In genomic region chr2:73263794-73264610, GRCm38 (mm10) we compare ENCODE assay signal across 9 mouse cellular contexts. TPM values are rescaled to one million over a fixed set of nuclear protein-coding genes. Genes with fewer than 3 reads are reported as not detected.
DNase-seq lines count a peak whose midpoint lies in the region; ATAC-seq and TF ChIP-seq lines count a peak whose summit lies in the region.
"Had no signal": no experiment of that assay in that cellular context is flagged by ENCODE, and none has a peak within 500 bp of the region (broad histone marks: within the 10 kb centered on the region; RNA-seq: fewer than 3 reads in every experiment).

No protein-coding gene starts in this region.

- peak overlapping the region; percentile 44 for H3K9ac ChIP-seq in embryonic facial prominence, embryonic 12.5 days
- no peak overlapping the region for H3K9ac ChIP-seq in hindbrain, postnatal 0 days (replicated peaks; ENCODE audit: low read length)
- no peak overlapping the region for H3K9ac ChIP-seq in midbrain, postnatal 0 days (replicated peaks; ENCODE audit: low read length, poor library complexity, severe bottlenecking)

- H3K36me3 ChIP-seq in heart, embryonic 10.5 days: no peaks in the 10 kb centered on the region
- no peaks in the 10 kb centered on the region for H3K36me3 ChIP-seq in embryonic facial prominence, embryonic 12.5 days
- H3K36me3 ChIP-seq in hindbrain, postnatal 0 days (ENCODE audit: insufficient read depth, low read length): no peaks in the 10 kb centered on the region
- no peaks in the 10 kb centered on the region for H3K36me3 ChIP-seq in midbrain, postnatal 0 days (ENCODE audit: insufficient read depth, low read length)

- H3K27ac ChIP-seq in heart, embryonic 10.5 days: 0 out of 2 replicates have a peak overlapping the region, but pooled peaks have one; percentile 56
- no peak overlapping the region for H3K27ac ChIP-seq in embryonic facial prominence, embryonic 12.5 days
- H3K27ac ChIP-seq in hindbrain, postnatal 0 days: no peak overlapping the region
- H3K27ac ChIP-seq in midbrain, postnatal 0 days (ENCODE audit: low read depth, low read length): no peak overlapping the region

- 0 out of 2 replicates have a peak, but pooled peaks have one; percentile 49 for ATAC-seq in embryonic facial prominence, embryonic 12.5 days (ENCODE audit: insufficient number of reproducible peaks, insufficient read depth, low FRiP score, low TSS enrichment)
- 0 out of 2 replicates have a peak, but pooled peaks have one; percentile 5 for ATAC-seq in hindbrain, postnatal 0 days
- ATAC-seq in midbrain, postnatal 0 days (ENCODE audit: low FRiP score): 0 out of 2 replicates have a peak, but pooled peaks have one; percentile 34

- H3K9me3 ChIP-seq in heart, embryonic 10.5 days: no peaks in the 10 kb centered on the region
- 0 out of 2 replicates have a peak, but pooled peaks cover 3% of the 10 kb centered on the region for H3K9me3 ChIP-seq in embryonic facial prominence, embryonic 12.5 days
- H3K9me3 ChIP-seq in hindbrain, postnatal 0 days (ENCODE audit: low read length): 0 out of 2 replicates have a peak, but pooled peaks cover 2% of the 10 kb centered on the region
- H3K9me3 ChIP-seq in midbrain, postnatal 0 days (ENCODE audit: low read length): no peaks in the 10 kb centered on the region

- peaks cover 27% of the 10 kb centered on the region for H3K4me1 ChIP-seq in heart, embryonic 10.5 days
- peaks cover 12% of the 10 kb centered on the region; the same call in 1 of the 2 replicates for H3K4me1 ChIP-seq in embryonic facial prominence, embryonic 12.5 days
- peaks cover 10% of the 10 kb centered on the region; the same call in 1 of the 2 replicates for H3K4me1 ChIP-seq in hindbrain, postnatal 0 days (ENCODE audit: insufficient read depth, low read length)
- 0 out of 2 replicates have a peak, but pooled peaks cover 6% of the 10 kb centered on the region for H3K4me1 ChIP-seq in midbrain, postnatal 0 days (ENCODE audit: insufficient read depth, low read length)

- peak; percentile 76 for DNase-seq in heart, embryonic 10.5 days (ENCODE audit: low spot score)
- no peak for DNase-seq in heart, adult 9 months (ENCODE audit: low spot score in 2 of 2)
- DNase-seq in hindbrain, postnatal 0 days (ENCODE audit: low spot score): peak; percentile 13
- DNase-seq in midbrain, postnatal 0 days (ENCODE audit: low spot score): no peak
- DNase-seq in spleen, postnatal 4 days (ENCODE audit: low spot score in 2 of 2): no peak
- DNase-seq in spleen, adult 12 weeks (ENCODE audit: low spot score): no peak
- DNase-seq in ovary, postnatal 10 days (ENCODE audit: low spot score): no peak

- H3K4me3 ChIP-seq in heart, embryonic 10.5 days: peak overlapping the region; percentile 62
- H3K4me3 ChIP-seq in embryonic facial prominence, embryonic 12.5 days: peak overlapping the region; percentile 45
- H3K4me3 ChIP-seq in hindbrain, postnatal 0 days (ENCODE audit: low read length): peak overlapping the region; percentile 34
- H3K4me3 ChIP-seq in midbrain, postnatal 0 days (ENCODE audit: low read depth, low read length): peak overlapping the region; percentile 25; the same call in 1 of the 2 replicates
- H3K4me3 ChIP-seq: erythroblast, embryonic 14.5 days had no signal

- peaks cover 72% of the 10 kb centered on the region for H3K27me3 ChIP-seq in heart, embryonic 10.5 days (ENCODE audit: insufficient read depth, poor library complexity, severe bottlenecking)
- H3K27me3 ChIP-seq in embryonic facial prominence, embryonic 12.5 days: peaks cover 51% of the 10 kb centered on the region
- H3K27me3 ChIP-seq in hindbrain, postnatal 0 days (ENCODE audit: insufficient read depth, low read length): peaks cover 58% of the 10 kb centered on the region
- peaks cover 54% of the 10 kb centered on the region for H3K27me3 ChIP-seq in midbrain, postnatal 0 days (ENCODE audit: insufficient read depth, low read length)

- no peak for TF ChIP-seq CTCF in hindbrain, postnatal 0 days (IDR thresholded peaks at IDR 0.05; ENCODE audit: low read depth)
- TF ChIP-seq CTCF in midbrain, postnatal 0 days (IDR thresholded peaks at IDR 0.05): no peak

- H3K4me2 ChIP-seq in embryonic facial prominence, embryonic 12.5 days (replicated peaks): peak overlapping the region; percentile 74
- peak overlapping the region; percentile 60 for H3K4me2 ChIP-seq in hindbrain, postnatal 0 days (ENCODE audit: low read depth, low read length)
- peak overlapping the region; percentile 42 for H3K4me2 ChIP-seq in midbrain, postnatal 0 days (ENCODE audit: low read depth, low read length, poor library complexity, severe bottlenecking)

- WGBS in heart, embryonic 10.5 days: under 1% methylated on average over 38 of the region's 38 CpGs
- 1% methylated on average over 38 of the region's 38 CpGs for WGBS in embryonic facial prominence, embryonic 12.5 days
- WGBS in hindbrain, postnatal 0 days: 2% methylated on average over 38 of the region's 38 CpGs
- WGBS in midbrain, postnatal 0 days: under 1% methylated on average over 38 of the region's 38 CpGs

RNA-seq across cellular contexts. Expression of gene Sp9, which starts 7.7 kb away (rescaled TPM):
- polyA plus RNA-seq in heart, embryonic 10.5 days (2016; fragmentation: Nextera tagmentation; extraction: Ambion mirVana): not detected in 2 replicates
- 0.90 and 1.6 TPM in 2 replicates for polyA plus RNA-seq in embryonic facial prominence, embryonic 12.5 days (2016; fragmentation: Nextera tagmentation; extraction: Ambion mirVana)
- 1.7 and 3.8 TPM in 2 replicates for total RNA-seq in hindbrain, postnatal 0 days (2014; rRNA removed)
- polyA plus RNA-seq in hindbrain, postnatal 0 days (2015; fragmentation: Nextera tagmentation; extraction: Ambion mirVana): 0.49 and 0.63 TPM in 2 replicates
- total RNA-seq in midbrain, postnatal 0 days (2014; rRNA removed): 2.3 and 3.3 TPM in 2 replicates
- 1.7 and 2.0 TPM in 2 replicates for polyA plus RNA-seq in midbrain, postnatal 0 days (2015; fragmentation: Nextera tagmentation; extraction: Ambion mirVana)
- polyA plus RNA-seq: erythroblast, embryonic 14.5 days had no signal

RNA-seq across cellular contexts. Expression of gene Ola1, which starts 45.3 kb away (rescaled TPM):
- polyA plus RNA-seq in heart, embryonic 10.5 days (2016; fragmentation: Nextera tagmentation; extraction: Ambion mirVana): 73.2 and 80.8 TPM in 2 replicates
- 106 and 108 TPM in 2 replicates for polyA plus RNA-seq in embryonic facial prominence, embryonic 12.5 days (2016; fragmentation: Nextera tagmentation; extraction: Ambion mirVana)
- 39.7 and 49.9 TPM in 2 replicates for total RNA-seq in hindbrain, postnatal 0 days (2014; rRNA removed)
- 102 and 105 TPM in 2 replicates for polyA plus RNA-seq in hindbrain, postnatal 0 days (2015; fragmentation: Nextera tagmentation; extraction: Ambion mirVana)
- total RNA-seq in midbrain, postnatal 0 days (2014; rRNA removed): 49.9 and 50.2 TPM in 2 replicates
- polyA plus RNA-seq in midbrain, postnatal 0 days (2015; fragmentation: Nextera tagmentation; extraction: Ambion mirVana): 87.3 and 91.7 TPM in 2 replicates

RNA-seq across cellular contexts. Expression of gene Scrn3, which starts 48.4 kb away (rescaled TPM):
- 15.1 and 16.6 TPM in 2 replicates for polyA plus RNA-seq in heart, embryonic 10.5 days (2016; fragmentation: Nextera tagmentation; extraction: Ambion mirVana)
- polyA plus RNA-seq in embryonic facial prominence, embryonic 12.5 days (2016; fragmentation: Nextera tagmentation; extraction: Ambion mirVana): 13.9 and 16.2 TPM in 2 replicates
- total RNA-seq in hindbrain, postnatal 0 days (2014; rRNA removed): 2.9 and 3.1 TPM in 2 replicates
- polyA plus RNA-seq in hindbrain, postnatal 0 days (2015; fragmentation: Nextera tagmentation; extraction: Ambion mirVana): 6.2 and 7.1 TPM in 2 replicates
- total RNA-seq in midbrain, postnatal 0 days (2014; rRNA removed): 4.2 and 5.7 TPM in 2 replicates
- polyA plus RNA-seq in midbrain, postnatal 0 days (2015; fragmentation: Nextera tagmentation; extraction: Ambion mirVana): 5.4 and 6.5 TPM in 2 replicates

RNA-seq across cellular contexts. Expression of gene Cir1, which starts 48.5 kb away (rescaled TPM):
- 9.7 and 12.0 TPM in 2 replicates for polyA plus RNA-seq in heart, embryonic 10.5 days (2016; fragmentation: Nextera tagmentation; extraction: Ambion mirVana)
- 26.8 and 29.7 TPM in 2 replicates for polyA plus RNA-seq in embryonic facial prominence, embryonic 12.5 days (2016; fragmentation: Nextera tagmentation; extraction: Ambion mirVana)
- total RNA-seq in hindbrain, postnatal 0 days (2014; rRNA removed): 2.4 and 3.3 TPM in 2 replicates
- polyA plus RNA-seq in hindbrain, postnatal 0 days (2015; fragmentation: Nextera tagmentation; extraction: Ambion mirVana): 25.2 and 31.5 TPM in 2 replicates
- total RNA-seq in midbrain, postnatal 0 days (2014; rRNA removed): 4.1 and 7.4 TPM in 2 replicates
- polyA plus RNA-seq in midbrain, postnatal 0 days (2015; fragmentation: Nextera tagmentation; extraction: Ambion mirVana): 32.1 and 36.3 TPM in 2 replicates

Comparison
In these comparisons a context has a peak if more than half of its experiments do, and no peak if none do; other contexts are left out.
1. DNase-seq: peak in heart, embryonic 10.5 days (single experiment) and hindbrain, postnatal 0 days (single experiment); none in heart, adult 9 months (0 of 2), midbrain, postnatal 0 days (single experiment), spleen, postnatal 4 days (0 of 2), spleen, adult 12 weeks (single experiment) and ovary, postnatal 10 days (single experiment).
2. Peak in every context shown above with its lines, with median percentiles within 50 percentile points of each other: H3K4me3 ChIP-seq, ATAC-seq and H3K4me2 ChIP-seq.